Mouse (Mus musculus): Measurements from ENCODE around the gene Ms4a14. TPM values are rescaled to one million over a fixed set of nuclear protein-coding genes. Genes with fewer than 3 reads are reported as not detected.
"Not testable (repeated sequence)": the region's sequence is repeated elsewhere in the genome, so short reads cannot be mapped to it uniquely, and the experiment has no call there.

Ms4a14 gene
- polyA plus RNA-seq, 2 experiments from 2014 or later, result not detected

- ATAC-seq, result not testable (repeated sequence)
These were observed 51.3 kb downstream of the Ms4a14 start for GRCm38 (mm10) chr19:11262932-11263331.

GRCm38 (mm10) chr19:11261522-11261921 lies 52.7 kb downstream of the Ms4a14 start:
- no peak for ATAC-seq

Other genes with a start within 250 kb of the Ms4a14 start
- not detected for gene Ms4a8a, start 233.4 kb downstream of the Ms4a14 start, polyA plus RNA-seq (2017; shearing (Covaris generic))
- not detected for gene 1700017D01Rik, start 183.6 kb downstream of the Ms4a14 start, polyA plus RNA-seq (2017; shearing (Covaris generic))
- not detected for gene 1700025F22Rik, start 149.1 kb downstream of the Ms4a14 start, polyA plus RNA-seq (2017; shearing (Covaris generic))
- gene Ms4a13, start 117.7 kb downstream of the Ms4a14 start, polyA plus RNA-seq (2017; shearing (Covaris generic)), result not detected
- not detected for gene Ms4a12, start 82.0 kb downstream of the Ms4a14 start, polyA plus RNA-seq (2017; shearing (Covaris generic))
- 10 to 100 TPM in 1 of 2 experiments, under 1 TPM in 1; 0.12 to 21.1 TPM for gene Ms4a1, start 48.2 kb downstream of the Ms4a14 start, polyA plus RNA-seq (2017; shearing (Covaris generic))
- gene Ms4a5, start 30.6 kb downstream of the Ms4a14 start, polyA plus RNA-seq (2017; shearing (Covaris generic)), result not detected
- gene Ms4a7, start 21.7 kb upstream of the Ms4a14 start, polyA plus RNA-seq (2017; shearing (Covaris generic)), result not detected
- gene Ms4a4a, start 61.1 kb upstream of the Ms4a14 start, polyA plus RNA-seq (2017; shearing (Covaris generic)), result 1 to 10 TPM in 1 of 2 experiments, under 1 TPM in 1; 0.84 to 1.8 TPM
- gene Ms4a4c, start 90.3 kb upstream of the Ms4a14 start, polyA plus RNA-seq (2017; shearing (Covaris generic)), result 10 to 100 TPM; 61.4 to 84.8 TPM
- 1,000 to 10,000 TPM; 2,426 to 2,599 TPM for gene Ms4a4b, start 129.1 kb upstream of the Ms4a14 start, polyA plus RNA-seq (2017; shearing (Covaris generic))
- 10 to 100 TPM; 13.4 to 20.1 TPM for gene Ms4a6c, start 154.9 kb upstream of the Ms4a14 start, polyA plus RNA-seq (2017; shearing (Covaris generic))
- gene Gm8369, start 171.5 kb upstream of the Ms4a14 start, polyA plus RNA-seq (2017; shearing (Covaris generic)), result 100 to 1,000 TPM; 420 to 532 TPM
- gene Ms4a6b, start 202.1 kb upstream of the Ms4a14 start, polyA plus RNA-seq (2017; shearing (Covaris generic)), result 1,000 to 10,000 TPM; 1,239 to 1,299 TPM
- 1 to 10 TPM; 3.9 to 6.3 TPM for gene Ms4a4d, start 222.3 kb upstream of the Ms4a14 start, polyA plus RNA-seq (2017; shearing (Covaris generic))

Measured in CD4-positive, CD25-positive, alpha-beta regulatory T cell, adult 4 months (primary cell).